Comparison of ENCODE assay signal across 8 mouse cellular contexts in the genomic region with DNA sequence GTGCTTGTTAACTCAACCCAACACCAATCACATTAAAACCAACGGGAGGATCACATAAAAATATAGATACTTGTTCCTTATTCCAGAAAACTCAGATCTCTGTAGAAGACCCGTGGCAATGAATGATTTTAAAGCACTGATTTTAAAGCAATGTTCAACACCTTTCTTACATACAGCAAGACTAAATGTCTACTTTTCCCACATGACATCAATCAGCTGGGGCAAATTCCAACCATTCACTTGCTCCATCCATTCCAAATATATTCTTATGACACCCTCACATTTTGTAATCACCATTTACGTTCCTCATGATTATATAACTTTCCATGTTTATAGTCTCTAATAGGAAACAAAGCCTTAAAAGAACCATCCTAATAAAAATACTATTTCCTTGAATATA. TPM values are rescaled to one million over a fixed set of nuclear protein-coding genes. Genes with fewer than 3 reads are reported as not detected.
DNase-seq lines count a peak whose midpoint lies in the region; ATAC-seq lines count a peak whose summit lies in the region.

No protein-coding gene starts in this region.

- H3K4me3 ChIP-seq in neural tube, embryonic 11.5 days (ENCODE audit: low read depth, low read length): peak overlapping the region; percentile 55
- peak overlapping the region; percentile 78 for H3K4me3 ChIP-seq in liver, embryonic 12.5 days

- no peaks in the 10 kb centered on the region for H3K36me3 ChIP-seq in neural tube, embryonic 11.5 days (ENCODE audit: control insufficient read depth, insufficient read depth, low read length)
- H3K36me3 ChIP-seq in liver, embryonic 12.5 days: no peaks in the 10 kb centered on the region

- H3K4me1 ChIP-seq in neural tube, embryonic 11.5 days (ENCODE audit: control insufficient read depth, insufficient read depth, low read length): peaks cover 10% of the 10 kb centered on the region; the same call in 1 of the 2 replicates
- H3K4me1 ChIP-seq in liver, embryonic 12.5 days: peaks cover 28% of the 10 kb centered on the region

- H3K27me3 ChIP-seq in neural tube, embryonic 11.5 days (ENCODE audit: control insufficient read depth, insufficient read depth, low read length): no peaks in the 10 kb centered on the region
- no peaks in the 10 kb centered on the region for H3K27me3 ChIP-seq in liver, embryonic 12.5 days (replicated peaks)

- WGBS in neural tube, embryonic 11.5 days: 69% methylated on average over 3 of the region's 3 CpGs
- WGBS in liver, embryonic 12.5 days (ENCODE audit: insufficient replicate concordance): 62% methylated on average over 3 of the region's 3 CpGs

- H3K4me2 ChIP-seq in neural tube, embryonic 11.5 days (ENCODE audit: low read depth): peak overlapping the region; percentile 79
- H3K4me2 ChIP-seq in liver, embryonic 12.5 days: peak overlapping the region; percentile 89

- no peak for ATAC-seq in neural tube, embryonic 11.5 days (ENCODE audit: insufficient read depth, low FRiP score, low TSS enrichment)
- no peak for ATAC-seq in liver, embryonic 12.5 days
- ATAC-seq in cerebellum, adult (ENCODE audit: insufficient number of reproducible peaks, low FRiP score, low TSS enrichment): no peak

- H3K9ac ChIP-seq in neural tube, embryonic 11.5 days (ENCODE audit: low read length): peak overlapping the region; percentile 86; the same call in 1 of the 2 replicates
- H3K9ac ChIP-seq in liver, embryonic 12.5 days: peak overlapping the region; percentile 90

- H3K9me3 ChIP-seq in neural tube, embryonic 11.5 days (ENCODE audit: control insufficient read depth, low read length): no peaks in the 10 kb centered on the region
- no peaks in the 10 kb centered on the region for H3K9me3 ChIP-seq in liver, embryonic 12.5 days (replicated peaks)

- no peak overlapping the region for H3K27ac ChIP-seq in neural tube, embryonic 11.5 days (ENCODE audit: low read depth, low read length)
- H3K27ac ChIP-seq in liver, embryonic 12.5 days: no peak overlapping the region

- DNase-seq in embryo, embryonic 10.5 days (ENCODE audit: low spot score): peak; percentile 15
- no peak for DNase-seq in embryo, embryonic 10 days (ENCODE audit: low spot score)
- no peak for DNase-seq in neural tube, embryonic 11.5 days (ENCODE audit: low spot score)
- no peak for DNase-seq in neural tube, embryonic 10.5 days (ENCODE audit: extremely low spot score, low spot score)
- DNase-seq in cerebellum, adult 9-10 months: no peak
- no peak for DNase-seq in ovary, postnatal 10 days (ENCODE audit: low spot score)

RNA-seq across cellular contexts. Expression of a gene that starts 0.9 kb away (rescaled TPM):
- polyA plus RNA-seq in neural tube, embryonic 11.5 days (2014; fragmentation: Nextera tagmentation; extraction: Ambion mirVana): 11.8 and 12.4 TPM in 2 replicates
- polyA plus RNA-seq in liver, embryonic 12.5 days (2016; fragmentation: Nextera tagmentation; extraction: Ambion mirVana): 5.4 and 5.9 TPM in 2 replicates

RNA-seq across cellular contexts. Expression of a gene that starts 45.5 kb away (rescaled TPM):
- polyA plus RNA-seq in neural tube, embryonic 11.5 days (2014; fragmentation: Nextera tagmentation; extraction: Ambion mirVana): not detected in 2 replicates
- polyA plus RNA-seq in liver, embryonic 12.5 days (2016; fragmentation: Nextera tagmentation; extraction: Ambion mirVana): not detected in 2 replicates
